Mouse (Mus musculus) CH12.LX (cell line): ENCODE results near the gene Gm19345. TPM values are rescaled to one million over a fixed set of nuclear protein-coding genes. Genes with fewer than 3 reads are reported as not detected.
A peak's percentile ranks its signal among the peaks of the same experiment; 100 is the strongest.

Experiments
- DNase-seq: peaks from one replicate; pipeline ENCODE4 v3.0.0-alpha.2; 2013; ENCODE audit errors: extremely low read depth
- H3K27ac ChIP-seq: 2 replicates; pipeline ENCODE4 v1.5.1; 2012; ENCODE audit warnings: low read depth, mild to moderate bottlenecking, control low read depth, moderate library complexity; ENCODE audit not compliant: insufficient read depth
- H3K27me3 ChIP-seq: replicated peaks from 2 replicates; pipeline ENCODE3; 2012; ENCODE audit warnings: inconsistent platforms
- H3K36me3 ChIP-seq, 2 experiments: replicated peaks in 1 of 2; 2 replicates each; pipeline versions ENCODE3 to v1.6.1; 2012; ENCODE audit warnings: inconsistent platforms in 1 of 2, low read length in 1 of 2, mild to moderate bottlenecking in 1 of 2, mixed read lengths in 1 of 2, moderate library complexity in 1 of 2; ENCODE audit not compliant: control insufficient read depth in 1 of 2, insufficient read depth in 1 of 2
- H3K4me1 ChIP-seq, 2 experiments: 2 replicates each; pipeline ENCODE4 v1.6.1; 2012; ENCODE audit warnings: inconsistent platforms in 1 of 2, moderate library complexity in 1 of 2; ENCODE audit not compliant: insufficient read depth in 2 of 2, control insufficient read depth in 1 of 2
- H3K4me2 ChIP-seq: 2 replicates; pipeline ENCODE4 v1.6.1; 2012; ENCODE audit warnings: low read depth, mild to moderate bottlenecking, control low read depth; ENCODE audit not compliant: poor library complexity, insufficient read depth, severe bottlenecking
- H3K4me3 ChIP-seq, 3 experiments: fragments of 150-350 bp in 1 of 3; sonication (generic) in 1 of 3; replicated peaks in 1 of 3; 2 replicates each; pipeline versions ENCODE3 to v1.5.1; 2011 to 2012; ENCODE audit warnings: low read depth in 2 of 3, low read length in 2 of 3, mild to moderate bottlenecking in 2 of 3, moderate library complexity in 2 of 3, control low read depth in 1 of 3, improper control_type of control experiment in 1 of 3, inconsistent platforms in 1 of 3, mixed read lengths in 1 of 3; ENCODE audit not compliant: poor library complexity in 1 of 3
- H3K79me2 ChIP-seq: replicated peaks from 2 replicates; pipeline ENCODE4 v1.6.1; 2012; ENCODE audit warnings: mild to moderate bottlenecking, moderate library complexity; ENCODE audit not compliant: control insufficient read depth, poor library complexity, insufficient read depth, severe bottlenecking; ENCODE audit errors: extremely low read depth
- H3K9ac ChIP-seq: 2 replicates; pipeline ENCODE4 v1.6.1; 2012; ENCODE audit warnings: low read depth, mild to moderate bottlenecking, control low read depth, moderate library complexity; ENCODE audit not compliant: insufficient read depth
- H3K9me3 ChIP-seq: replicated peaks from 2 replicates; pipeline ENCODE3; 2012; ENCODE audit warnings: low read length, inconsistent platforms, mixed read lengths
- CHD1 ChIP-seq: IDR thresholded peaks from 2 replicates; pipeline ENCODE4 v1.6.1; 2012; ENCODE audit warnings: low read depth, low read length, improper control_type of control experiment, inconsistent platforms
- CTCF ChIP-seq, 2 experiments: IDR thresholded peaks in 1 of 2; conservative IDR thresholded peaks in 1 of 2; 2 replicates each; pipeline ENCODE4 v1.5.1; 2011 to 2012; ENCODE audit warnings: low read depth in 2 of 2, low read length in 2 of 2, improper control_type of control experiment in 1 of 2, inconsistent platforms in 1 of 2, mild to moderate bottlenecking in 1 of 2, moderate library complexity in 1 of 2
- E2F4 ChIP-seq: IDR thresholded peaks from 2 replicates; pipeline ENCODE4 v1.6.1; 2011; ENCODE audit warnings: low read depth, low read length, improper control_type of control experiment; ENCODE audit not compliant: insufficient replicate concordance
- ELF1 ChIP-seq: IDR thresholded peaks from 2 replicates; pipeline ENCODE4 v1.6.1; 2014; ENCODE audit warnings: low read depth, mild to moderate bottlenecking, inconsistent platforms, low read length, improper control_type of control experiment
- EP300 ChIP-seq: IDR thresholded peaks from 2 replicates; pipeline ENCODE4 v1.6.1; 2011; ENCODE audit warnings: low read length, improper control_type of control experiment
- IRF4 ChIP-seq: IDR thresholded peaks from 2 replicates; pipeline ENCODE4 v1.6.1; 2014; ENCODE audit warnings: low read depth, mild to moderate bottlenecking, inconsistent platforms, low read length, improper control_type of control experiment
- KAT2A ChIP-seq: IDR thresholded peaks from 2 replicates; pipeline ENCODE4 v1.6.1; 2012; ENCODE audit warnings: low read length, improper control_type of control experiment, inconsistent platforms; ENCODE audit not compliant: insufficient replicate concordance
- MAFK ChIP-seq: IDR thresholded peaks from 2 replicates; pipeline ENCODE4 v1.6.1; 2011; ENCODE audit warnings: low read length, improper control_type of control experiment; ENCODE audit not compliant: insufficient replicate concordance
- MAZ ChIP-seq: IDR thresholded peaks from 2 replicates; pipeline ENCODE4 v1.6.1; 2012; ENCODE audit warnings: low read depth, mild to moderate bottlenecking, inconsistent platforms, low read length, improper control_type of control experiment, moderate library complexity
- MEF2A ChIP-seq: IDR thresholded peaks from 2 replicates; pipeline ENCODE4 v1.6.1; 2014; ENCODE audit warnings: low read depth, mild to moderate bottlenecking, inconsistent platforms, low read length, improper control_type of control experiment, borderline replicate concordance
- MXI1 ChIP-seq: IDR thresholded peaks from 2 replicates; pipeline ENCODE4 v1.6.1; 2011; ENCODE audit warnings: mild to moderate bottlenecking, low read depth, low read length, improper control_type of control experiment
- NRF1 ChIP-seq: IDR thresholded peaks from 2 replicates; pipeline ENCODE4 v1.6.1; 2014; ENCODE audit warnings: low read depth, mild to moderate bottlenecking, inconsistent platforms, low read length, improper control_type of control experiment, moderate library complexity
- POLR2A ChIP-seq: IDR thresholded peaks from 2 replicates; pipeline ENCODE4 v1.6.1; 2011; ENCODE audit warnings: low read depth, mild to moderate bottlenecking, improper control_type of control experiment, low read length
- RAD21 ChIP-seq: IDR thresholded peaks from 2 replicates; pipeline ENCODE4 v1.6.1; 2011; ENCODE audit warnings: low read depth, mild to moderate bottlenecking, low read length, improper control_type of control experiment, moderate library complexity
- RCOR1 ChIP-seq: conservative IDR thresholded peaks from 2 replicates; pipeline ENCODE4 v1.6.1; 2012; ENCODE audit warnings: low read depth, mild to moderate bottlenecking, inconsistent platforms, low read length, improper control_type of control experiment
- SMC3 ChIP-seq: IDR thresholded peaks from 2 replicates; pipeline ENCODE4 v1.6.1; 2011; ENCODE audit warnings: low read depth, low read length, improper control_type of control experiment
- USF2 ChIP-seq: conservative IDR thresholded peaks from 2 replicates; pipeline ENCODE4 v1.6.1; 2011; ENCODE audit warnings: low read depth, low read length, improper control_type of control experiment
- ZC3H11A ChIP-seq: IDR thresholded peaks from 2 replicates; pipeline ENCODE4 v1.6.1; 2012; ENCODE audit warnings: low read depth, mild to moderate bottlenecking, inconsistent platforms, low read length, improper control_type of control experiment
- ZMIZ1 ChIP-seq: IDR thresholded peaks from 2 replicates; pipeline ENCODE4 v1.6.1; 2012; ENCODE audit warnings: low read depth, mild to moderate bottlenecking, inconsistent platforms, low read length, improper control_type of control experiment
- dilution Hi-C: fragments of 300-500 bp; cut with MboI; formaldehyde crosslinking; loops from 2 replicates; pipeline ENCODE4 v1.14.3; 2020; ENCODE audit warnings: low sequenced_read_pairs; ENCODE audit not compliant: extremely low pct_unique_long_range_greater_than_20kb, extremely low pct_ligation_motif_present
- in situ Hi-C: fragments of 300-500 bp; cut with MboI; formaldehyde crosslinking; loops from 3 replicates; pipeline ENCODE4 v1.14.3; 2019; ENCODE audit warnings: low sequenced_read_pairs, low pct_ligation_motif_present, low pct_unique_long_range_greater_than_20kb, mixed read lengths
- polyA plus RNA-seq: library from polyadenylated mRNA; unstranded; fragments of >175 nt; gene quantifications from 2 replicates; pipeline ENCODE4 v1.2.1, GENCODE M21; 2012; ENCODE audit warnings: low read depth; ENCODE audit not compliant: insufficient read length
- total RNA-seq, 2 experiments: library from RNA; depleted of rRNA; stranded (reverse); fragments of 300-350 nt in 1 of 2; fragments of >200 nt in 1 of 2; gene quantifications; 2 replicates each; pipeline ENCODE4 v1.2.3; 2012 to 2014

Gene Gm19345
- total and polyA plus RNA-seq, 3 experiments, result 0.59 to 4.1 TPM; not detected in 1

DNA sequence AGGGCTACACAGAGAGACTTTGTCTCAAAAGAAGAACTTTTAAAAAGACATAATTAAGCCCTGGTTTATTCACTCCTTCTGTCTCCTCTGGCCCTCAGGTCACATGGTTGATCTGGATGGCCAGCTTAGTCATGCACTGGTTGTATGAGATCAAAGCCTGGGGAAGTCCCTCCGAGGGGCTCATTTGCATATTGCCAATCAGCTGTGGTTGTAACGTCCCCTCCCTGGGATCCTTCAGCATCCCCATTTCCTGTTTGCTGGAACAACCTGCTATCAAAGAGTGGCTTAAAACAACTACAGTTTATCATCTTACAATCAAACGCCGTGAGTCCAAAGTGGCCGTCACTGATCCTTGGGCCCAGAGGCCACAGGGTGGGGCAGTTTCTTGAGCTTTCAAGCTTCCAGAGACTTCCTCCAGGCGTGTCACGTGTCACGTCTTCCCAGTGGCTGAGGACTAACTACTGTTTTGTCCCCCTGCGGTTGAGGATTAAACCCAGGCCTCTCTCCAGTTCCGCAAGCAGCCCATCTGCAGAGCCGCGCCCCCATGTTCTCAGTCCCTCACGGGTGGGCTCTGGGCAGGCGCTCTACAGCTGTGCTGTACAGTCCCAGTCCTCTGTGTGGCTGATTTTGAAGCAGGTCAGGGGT lies 25.1 kb downstream of the Gm19345 start (continued):
- TF ChIP-seq KAT2A, result 0 out of 2 replicates have a peak, but pooled peaks have one; percentile 19
- peak; percentile 98; the same call in 1 of the 2 replicates for TF ChIP-seq ZMIZ1
- TF ChIP-seq MXI1, result peak; percentile 15
- peak; percentile 64 for TF ChIP-seq ELF1
- no peak; the same call in 1 of the 2 replicates for TF ChIP-seq RCOR1

DNA sequence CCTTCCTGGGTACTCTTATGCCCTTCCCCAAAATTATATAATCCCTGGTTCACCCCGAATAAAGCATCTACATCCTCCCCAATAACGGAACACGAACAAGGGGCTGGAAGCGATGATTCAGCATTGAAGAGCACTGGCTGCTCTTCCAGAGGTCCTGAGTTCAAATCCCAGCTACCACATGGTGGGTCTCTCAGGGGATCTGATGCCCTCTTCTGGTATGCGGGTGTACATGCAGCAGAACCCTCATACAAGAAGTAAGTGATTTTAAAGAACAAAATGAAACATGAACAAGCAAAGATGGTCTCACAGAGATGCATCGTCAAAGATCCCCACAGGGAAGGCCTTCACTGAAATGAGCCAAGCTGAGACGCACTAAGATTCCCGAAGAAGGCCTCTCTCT lies 29.0 kb downstream of the Gm19345 start:
- TF ChIP-seq CHD1, result no peak
- no peak for TF ChIP-seq EP300
- peak in 1 of 2 experiments; percentile 46; a peak in 1 of 4 replicates for TF ChIP-seq CTCF (conservative IDR thresholded peaks at IDR 0.05 in 1 of 2, IDR thresholded peaks at IDR 0.05 in 1 of 2; ENCODE audit: low read depth in 2 of 2, low read length in 2 of 2)
- Histone ChIP-seq H3K4me1 (peaks cover 11 to 38% of the 10 kb centered on the region in 2 experiments; a peak in 3 of 4 replicates), H3K9ac (no peak overlapping the region), H3K9me3 (no peaks in the 10 kb centered on the region), H3K4me2 (no peak overlapping the region), H3K27me3 (no peaks in the 10 kb centered on the region), H3K79me2 (no peaks in the 10 kb centered on the region), H3K36me3 (no peaks in the 10 kb centered on the region), H3K27ac (no peak overlapping the region), H3K4me3 (no peak overlapping the region)
- DNase-seq, result no peak
- dilution Hi-C loops (no loop called here), in situ Hi-C loops (no loop called here)

DNA sequence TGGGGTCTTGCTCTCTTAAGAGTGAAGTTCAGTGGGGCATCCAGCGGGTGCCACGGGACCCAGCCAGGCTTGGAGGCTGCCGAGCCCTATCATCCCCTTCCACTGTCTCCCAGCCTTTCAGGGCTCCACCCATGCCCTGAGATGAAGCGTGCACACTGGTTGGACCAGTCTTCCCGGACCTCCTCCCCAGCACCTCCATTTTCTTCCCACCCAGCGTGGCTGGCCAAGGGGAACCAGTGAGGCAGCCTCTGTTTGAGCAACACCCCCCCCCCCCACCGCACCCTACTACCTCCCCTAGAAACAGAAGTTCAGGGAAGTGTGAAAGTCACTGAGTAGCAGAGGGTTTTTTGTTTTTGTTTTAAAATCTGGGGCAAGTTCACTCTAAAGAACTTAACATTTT lies 36.0 kb downstream of the Gm19345 start, which contains the start of gene Ceacam19:
Gene Ceacam19, minus strand, starts transcription at position 117 of the 400 bp plus-strand sequence.
- no peak within 1 kb of the TSS for H3K4me3 ChIP-seq
- no peak for TF ChIP-seq IRF4
- no peak within 1 kb of the TSS for H3K4me2 ChIP-seq
- dilution Hi-C loops, result no loop called here
- H3K27ac ChIP-seq, result no peak within 1 kb of the TSS
- H3K4me1 ChIP-seq, result peaks cover 2 to 9% of the 10 kb centered on the region in 2 experiments; a peak in 3 of 4 replicates
- no peak within 1 kb of the TSS for H3K9ac ChIP-seq
- H3K36me3 ChIP-seq, result no peaks in the 10 kb centered on the region
- DNase-seq, result no peak
- in situ Hi-C loops, result no loop called here
- peaks cover 7% of the 10 kb centered on the region for H3K27me3 ChIP-seq
- H3K9me3 ChIP-seq, result no peaks in the 10 kb centered on the region
- no peaks in the 10 kb centered on the region for H3K79me2 ChIP-seq

DNA sequence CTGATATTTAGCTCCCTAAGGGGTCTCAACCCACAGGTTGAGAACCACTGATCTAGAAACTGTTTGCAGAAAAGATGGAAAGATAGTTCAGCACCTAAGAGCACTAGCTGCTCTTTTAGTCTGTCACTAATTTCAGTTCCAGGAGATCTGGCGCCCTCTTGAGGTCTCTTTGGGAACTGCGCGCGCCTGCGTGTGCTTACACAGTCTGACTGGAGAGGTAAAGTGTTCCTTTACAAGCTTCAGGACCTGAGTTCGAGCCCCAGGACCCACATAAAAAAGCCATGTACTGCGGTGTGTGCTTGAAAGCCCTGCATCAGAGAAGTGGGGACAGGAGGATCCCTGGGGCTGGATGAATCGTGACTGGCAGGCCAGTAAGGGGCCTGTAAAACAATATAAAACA lies 38.1 kb downstream of the Gm19345 start:
- in situ Hi-C loops, result no loop called here
- 0 out of 4 replicates have a peak, but pooled peaks cover 0 to 3% of the 10 kb centered on the region in 2 experiments for H3K4me1 ChIP-seq
- DNase-seq, result peak; percentile 70
- H3K27ac ChIP-seq, result no peak overlapping the region
- no peaks in the 10 kb centered on the region for H3K9me3 ChIP-seq
- TF ChIP-seq E2F4 (no peak), EP300 (no peak), CTCF (conservative IDR thresholded peaks at IDR 0.05 in 1 of 2, IDR thresholded peaks at IDR 0.05 in 1 of 2; ENCODE audit: low read depth in 2 of 2, low read length in 2 of 2) (peak; percentile 85 to 96), MAZ (no peak), SMC3 (peak; percentile 63), POLR2A (no peak), ZC3H11A (no peak), NRF1 (peak; percentile 58), USF2 (no peak), RAD21 (peak; percentile 75), MAFK (no peak), MEF2A (no peak)
- TF ChIP-seq, all 38 proteins: peak for 4
- dilution Hi-C loops, result no loop called here
- Histone ChIP-seq H3K36me3 (no peaks in the 10 kb centered on the region), H3K9ac (no peak overlapping the region), H3K27me3 (peaks cover 7% of the 10 kb centered on the region), H3K79me2 (no peaks in the 10 kb centered on the region), H3K4me3 (no peak overlapping the region), H3K4me2 (no peak overlapping the region)
